Mouse (Mus musculus) T-helper 1 cell (primary cell): ENCODE measurements around the gene Slc8a1.

Experiments used
- in situ Hi-C: fragments of 300-600 bp; cut with MboI, MseI; formaldehyde crosslinking; loops from one replicate; pipeline ENCODE4 v1.15.1; 2025; ENCODE audit warnings: high pct_unique_total_duplicates

Gene Slc8a1

DNA sequence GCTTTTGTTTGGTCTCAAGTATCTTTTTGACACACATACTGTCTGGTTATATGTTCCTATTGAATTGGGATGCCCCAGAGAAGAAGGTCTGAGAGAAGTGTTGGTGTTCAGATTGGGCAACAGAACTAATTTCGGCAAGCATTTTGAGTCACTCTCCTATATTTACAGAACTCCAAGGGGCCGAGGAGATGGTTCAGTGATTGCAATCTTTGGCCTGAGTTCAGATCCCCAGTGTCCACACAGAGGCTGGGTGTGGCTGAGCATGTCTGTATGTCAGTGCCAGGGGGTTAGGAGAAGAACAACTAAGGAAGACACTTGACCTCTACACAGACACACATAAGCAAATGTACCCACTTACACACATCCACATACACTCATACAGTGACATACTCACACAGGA lies 369.7 kb downstream of the Slc8a1 start:
- in situ Hi-C loops, result no loop called here

DNA sequence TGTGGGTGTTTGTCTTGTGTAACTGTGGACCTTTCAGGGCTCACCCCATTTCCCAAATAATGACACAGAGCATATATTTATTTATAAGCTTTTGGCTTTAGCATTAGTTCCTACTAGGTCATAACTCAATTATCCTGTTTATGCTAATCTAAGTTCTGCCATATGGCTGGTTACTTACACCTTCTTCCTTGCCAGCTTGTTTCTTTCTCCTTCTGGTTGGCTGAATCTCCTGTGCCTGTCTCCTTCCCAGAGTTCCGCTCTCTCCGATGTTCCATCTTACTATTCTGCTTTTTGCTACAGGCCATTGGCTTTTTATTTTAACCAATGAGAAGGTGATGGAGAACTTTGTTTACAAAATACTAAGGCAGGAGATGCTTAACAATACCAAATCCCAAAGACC lies 374.8 kb downstream of the Slc8a1 start:
- in situ Hi-C loops, result no loop called here

DNA sequence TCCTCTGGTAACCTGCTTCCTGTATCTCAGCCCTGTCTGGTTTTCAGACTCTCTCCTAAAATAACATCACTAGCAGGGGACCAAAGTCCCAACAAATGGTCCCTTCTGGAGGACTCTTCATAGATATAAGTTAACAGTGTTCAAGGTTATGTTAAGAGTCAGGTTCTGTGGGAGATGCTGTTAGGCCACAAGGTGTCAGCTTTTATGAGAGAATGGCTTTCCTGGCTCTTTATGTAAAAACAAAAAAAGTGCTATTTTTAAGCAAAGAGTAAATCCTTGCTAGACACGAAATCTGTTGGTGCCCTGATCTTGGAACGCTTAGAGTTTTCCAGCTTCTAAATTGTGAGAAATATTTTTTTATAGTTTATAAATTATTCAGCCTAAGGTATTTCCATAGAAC lies 377.6 kb downstream of the Slc8a1 start:
- in situ Hi-C loops, result no loop called here

DNA sequence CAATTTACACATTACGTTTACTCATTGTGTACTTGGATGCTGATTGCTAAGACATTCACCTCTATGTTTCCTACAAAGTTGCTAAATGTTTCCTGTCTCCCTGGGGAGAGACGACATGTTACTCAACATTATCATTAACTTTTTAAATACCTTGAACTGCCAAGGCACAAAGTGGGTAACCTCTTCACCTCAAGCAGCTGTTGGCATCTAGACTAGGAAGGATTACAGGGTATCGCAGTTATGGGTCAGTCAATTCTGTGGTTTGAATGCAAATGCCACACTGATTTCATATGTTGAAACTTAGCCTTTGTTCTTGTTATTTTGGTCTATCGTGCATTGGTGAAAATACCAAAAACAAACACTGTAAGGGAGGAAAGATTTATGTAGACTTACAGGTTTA lies 378.1 kb downstream of the Slc8a1 start:
- in situ Hi-C loops, result no loop called here

DNA sequence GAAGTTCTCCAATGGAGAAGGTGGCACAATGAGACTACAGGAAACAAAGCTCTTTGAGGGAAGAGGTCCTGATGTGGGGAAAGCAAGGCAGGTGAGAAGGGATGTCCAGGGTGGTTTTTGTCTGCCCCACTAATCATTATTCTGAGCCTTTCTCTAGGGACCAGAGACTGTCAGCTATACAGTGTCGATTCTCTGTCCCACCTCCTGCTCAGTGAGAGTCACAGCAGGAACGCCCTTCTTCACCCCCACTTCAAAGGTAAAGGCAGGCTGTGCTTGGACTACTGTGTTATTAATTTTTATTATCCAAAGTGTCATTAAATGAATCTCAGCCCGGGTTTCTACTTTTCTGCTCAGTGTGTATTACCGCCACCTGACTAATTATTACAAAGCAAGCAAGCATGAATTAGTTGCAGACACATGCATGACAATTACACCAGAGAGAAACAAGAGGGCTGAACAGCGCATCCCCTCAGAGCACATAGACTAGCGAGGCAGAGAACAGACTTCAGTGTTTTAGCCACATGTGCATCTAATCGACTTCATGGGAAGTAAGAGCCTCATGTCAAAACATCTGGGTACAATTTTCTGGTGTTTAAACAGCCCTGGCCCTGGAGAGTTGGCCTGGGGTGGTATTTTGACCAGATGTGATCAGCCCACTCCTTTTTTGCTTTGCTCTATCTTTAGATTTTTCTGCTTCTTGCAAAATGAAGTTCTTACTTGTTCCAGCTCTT lies 402.0 kb downstream of the Slc8a1 start:
- in situ Hi-C loops, result no loop called here

DNA sequence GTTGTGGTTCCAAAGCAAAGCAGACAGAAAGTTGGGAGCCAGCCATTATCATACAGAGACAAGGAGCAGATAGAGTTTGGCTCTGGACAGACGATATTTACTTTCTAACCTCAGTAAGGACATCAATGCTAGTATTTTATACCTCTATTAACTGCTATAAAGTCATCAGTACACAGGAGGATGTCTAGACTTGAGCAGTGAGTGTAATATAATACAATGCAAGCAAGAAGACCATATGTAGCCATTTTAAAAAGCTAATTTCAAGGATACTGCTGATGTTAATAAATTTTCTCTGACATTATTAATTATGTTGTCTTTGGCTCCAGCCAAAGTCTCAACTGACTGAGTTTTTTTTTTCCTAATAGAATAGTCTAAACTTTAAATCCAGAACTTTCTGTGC lies 402.7 kb downstream of the Slc8a1 start:
- in situ Hi-C loops, result no loop called here
